Mouse (Mus musculus) embryonic facial prominence, embryonic 11.5 days (tissue): ENCODE measurements around the gene Tcl1b5. TPM values are rescaled to one million over a fixed set of nuclear protein-coding genes. Genes with fewer than 3 reads are reported as not detected.

Experiments
- ATAC-seq: fragments of 200-750 bp; cut with Nextera tagmentation; replicated peaks from 2 replicates; pipeline ENCODE4 v1.8.0; 2017; ENCODE audit warnings: low read depth; ENCODE audit not compliant: insufficient number of reproducible peaks, low FRiP score, low TSS enrichment
- DNase-seq: peaks from one replicate; pipeline ENCODE4 v3.0.0-alpha.2; 2015; ENCODE audit warnings: low spot score
- H3K27ac ChIP-seq: fragments of 300-500 bp; sonication (generic); replicated peaks from 2 replicates; pipeline ENCODE4 v1.5.1; 2014; ENCODE audit warnings: mild to moderate bottlenecking, low read depth, low read length, control low read depth
- H3K27me3 ChIP-seq: fragments of 300-500 bp; sonication (generic); 2 replicates; pipeline ENCODE4 v1.6.1; 2014; ENCODE audit warnings: mild to moderate bottlenecking, low read length, moderate library complexity, mixed read lengths; ENCODE audit not compliant: control insufficient read depth, insufficient read depth
- H3K36me3 ChIP-seq: fragments of 300-500 bp; sonication (generic); replicated peaks from 2 replicates; pipeline ENCODE4 v1.6.1; 2014; ENCODE audit warnings: low read depth, mild to moderate bottlenecking, low read length, moderate library complexity, mixed read lengths; ENCODE audit not compliant: control insufficient read depth, insufficient read depth
- H3K4me1 ChIP-seq: fragments of 300-500 bp; sonication (generic); 2 replicates; pipeline ENCODE4 v1.6.1; 2014; ENCODE audit warnings: low read length, mixed read lengths; ENCODE audit not compliant: control insufficient read depth, insufficient read depth
- H3K4me2 ChIP-seq: fragments of 300-500 bp; sonication (generic); 2 replicates; pipeline ENCODE4 v1.6.1; 2014; ENCODE audit warnings: low read depth, mild to moderate bottlenecking, control low read depth, low read length, moderate library complexity
- H3K4me3 ChIP-seq: fragments of 300-500 bp; sonication (generic); 2 replicates; pipeline ENCODE4 v1.5.1; 2014; ENCODE audit warnings: low read depth, low read length, control low read depth
- H3K9ac ChIP-seq: fragments of 300-500 bp; sonication (generic); replicated peaks from 2 replicates; pipeline ENCODE4 v1.6.1; 2014; ENCODE audit warnings: mild to moderate bottlenecking, control low read depth, low read length
- H3K9me3 ChIP-seq: fragments of 300-500 bp; sonication (generic); replicated peaks from 2 replicates; pipeline ENCODE4 v1.6.1; 2016; ENCODE audit warnings: mild to moderate bottlenecking, low read length, inconsistent platforms, mixed read lengths; ENCODE audit not compliant: control insufficient read depth
- WGBS: fragments of 180-500 bp; shearing (Covaris S2); extraction: QIAGEN DNeasy Blood & Tissue Kit; methylation state at CpG from one replicate; pipeline ENCODE4 v1.1.7; 2014; 5-methylcytosine and 5-hydroxymethylcytosine counted together
- polyA plus RNA-seq: library from polyadenylated mRNA; unstranded; fragments of >200 nt; fragmentation: Nextera tagmentation; extraction: Ambion mirVana; gene quantifications from 2 replicates; pipeline ENCODE4 v1.2.1, GENCODE M21; 2014

The Tcl1b5 gene
- polyA plus RNA-seq, 1 experiment from 2014 or later = not detected

DNA sequence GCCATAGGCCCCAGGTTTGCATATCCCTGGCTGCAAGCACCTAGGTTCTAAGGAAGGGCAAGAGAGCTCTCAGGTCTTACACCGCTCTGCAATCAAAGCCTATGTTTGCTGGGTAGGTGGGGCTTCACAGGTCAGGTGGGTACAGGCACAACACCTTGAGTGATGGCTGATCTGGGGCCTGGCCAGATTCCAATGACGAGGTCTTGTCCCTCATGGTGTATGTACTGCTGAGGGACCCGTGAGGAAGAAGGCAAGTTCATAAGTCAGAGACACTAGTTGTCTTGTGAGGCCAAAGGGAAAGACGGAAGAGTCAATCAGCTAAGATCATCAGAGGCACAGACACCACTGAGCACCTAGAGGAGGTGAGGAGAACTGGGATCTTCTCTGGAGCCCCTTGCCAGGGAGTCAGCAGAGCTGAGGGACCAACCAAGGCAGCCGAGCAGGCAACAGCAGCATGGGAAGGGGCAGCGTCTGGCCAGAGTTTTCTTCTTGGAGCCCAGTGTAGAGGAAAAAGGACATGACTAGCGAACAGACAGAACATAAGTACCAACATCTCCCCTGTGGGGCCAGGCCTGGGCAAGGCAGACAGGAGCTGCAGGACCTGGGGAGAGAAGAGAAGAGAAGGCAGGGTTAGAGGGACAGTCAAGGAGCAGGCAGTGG, 41.1 kb downstream of the Tcl1b5 start:
- H3K4me1 ChIP-seq = no peaks in the 10 kb centered on the region
- DNase-seq (no peak), ATAC-seq (no peak)
- H3K9ac ChIP-seq = no peak overlapping the region
- H3K27ac ChIP-seq = no peak overlapping the region
- WGBS = 86% methylated on average over 7 of the region's 7 CpGs
- H3K36me3 ChIP-seq = no peaks in the 10 kb centered on the region
- no peak overlapping the region for H3K4me2 ChIP-seq
- no peak overlapping the region for H3K4me3 ChIP-seq
- H3K9me3 ChIP-seq = no peaks in the 10 kb centered on the region
- no peaks in the 10 kb centered on the region for H3K27me3 ChIP-seq

DNA sequence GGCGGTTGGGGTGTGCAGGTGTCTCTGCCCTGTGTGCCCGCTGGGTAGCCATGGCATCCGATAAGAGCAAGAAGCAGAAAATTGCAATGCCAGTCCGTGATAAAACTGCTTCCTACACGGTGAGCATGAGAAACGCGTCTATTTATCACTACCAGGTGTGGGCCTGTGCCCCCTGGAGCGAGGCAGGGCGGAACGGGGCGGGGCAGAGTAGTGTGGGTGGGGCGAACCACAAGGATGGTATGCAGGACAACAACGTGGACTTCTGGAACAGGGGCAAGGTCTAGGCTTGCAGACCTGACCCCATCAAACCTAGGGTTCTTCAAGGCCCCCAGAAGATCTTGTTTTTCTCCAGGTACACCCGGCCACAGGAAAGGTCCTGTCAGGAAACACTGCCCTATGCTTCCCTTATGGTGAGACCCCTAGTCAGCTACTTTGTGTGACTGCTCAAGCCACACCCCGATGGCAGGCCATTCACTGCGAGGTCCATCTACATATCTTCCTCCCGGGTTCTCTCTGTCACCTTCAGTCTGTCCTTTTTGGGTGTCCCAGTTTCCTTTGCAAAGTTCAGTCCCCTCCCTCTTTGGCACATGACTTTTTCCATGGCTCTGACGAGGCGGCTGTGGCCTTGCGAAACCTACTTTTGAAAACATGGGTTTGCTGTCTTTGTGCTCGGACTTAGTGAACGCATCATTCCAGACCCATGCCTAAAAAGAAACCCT, 46.6 kb downstream of the Tcl1b5 start, which contains the start of gene Tcl1:
Gene Tcl1 (minus strand): TSS at position 193 of the 719 bp plus-strand sequence.
- H3K36me3 ChIP-seq = no peaks in the 10 kb centered on the region
- WGBS = 93% methylated on average over 22 of the region's 22 CpGs
- ATAC-seq = no peak

DNA sequence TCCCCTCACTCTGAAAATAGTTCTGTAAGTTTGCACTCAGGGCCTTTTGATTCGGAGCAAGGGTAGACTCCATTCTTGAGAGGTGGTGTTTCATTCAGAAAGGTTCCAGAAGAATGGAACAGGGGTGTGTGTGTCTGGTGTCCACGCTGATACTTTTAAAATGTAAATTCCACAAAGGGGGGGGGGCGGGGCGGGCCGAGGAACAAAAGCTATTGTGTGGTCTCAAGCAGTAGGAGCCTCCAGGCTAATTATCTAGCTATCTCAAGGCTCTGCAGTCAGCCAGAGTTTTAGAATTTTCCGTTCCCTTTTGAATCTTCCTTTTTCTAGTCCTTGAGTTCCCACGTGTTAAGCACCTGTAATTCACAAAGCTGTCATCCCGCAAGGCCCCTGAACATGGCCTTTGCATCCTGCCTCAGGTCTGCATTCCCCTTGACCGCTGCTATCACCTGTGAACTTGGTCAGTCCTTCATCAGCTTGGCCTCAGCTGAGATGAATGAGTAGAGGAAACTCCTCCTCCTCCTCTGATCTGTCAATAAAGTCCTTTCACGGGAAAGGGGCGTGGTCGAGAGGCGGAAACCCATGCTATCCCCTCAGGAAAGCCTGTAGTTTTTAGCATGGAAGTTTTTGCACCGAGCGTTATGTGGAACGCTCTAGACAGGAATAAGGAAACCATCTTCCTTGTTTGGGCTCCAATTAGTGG, 48.6 kb downstream of the Tcl1b5 start:
- no peaks in the 10 kb centered on the region for H3K9me3 ChIP-seq
- H3K36me3 ChIP-seq = no peaks in the 10 kb centered on the region
- no peak for ATAC-seq
- no peaks in the 10 kb centered on the region for H3K4me1 ChIP-seq
- WGBS = 50% methylated on average over 16 of the region's 16 CpGs
- no peaks in the 10 kb centered on the region for H3K27me3 ChIP-seq
- H3K9ac ChIP-seq = no peak overlapping the region
- no peak overlapping the region for H3K27ac ChIP-seq
- no peak for DNase-seq
- no peak overlapping the region for H3K4me2 ChIP-seq
- no peak overlapping the region for H3K4me3 ChIP-seq

More for the DNA sequence above, 46.6 kb downstream of the Tcl1b5 start, which contains the start of gene Tcl1:
- Histone ChIP-seq H3K4me3 (no peak within 1 kb of the TSS), H3K4me2 (no peak within 1 kb of the TSS), H3K27ac (no peak within 1 kb of the TSS), H3K27me3 (no peaks in the 10 kb centered on the region), H3K9ac (no peak within 1 kb of the TSS), H3K9me3 (no peaks in the 10 kb centered on the region), H3K4me1 (no peaks in the 10 kb centered on the region)
- DNase-seq = no peak

Other genes with a start within 250 kb of the Tcl1b5 start
- 0.08 and 0.39 TPM in 2 replicates for gene Syne3, start 166.5 kb upstream of the Tcl1b5 start, polyA plus RNA-seq
- gene Glrx5, start 143.7 kb upstream of the Tcl1b5 start, polyA plus RNA-seq = 188 and 190 TPM in 2 replicates
- not detected in 2 replicates for gene Tcl1b2, start 30.3 kb upstream of the Tcl1b5 start, polyA plus RNA-seq
- not detected in 2 replicates for gene Tcl1b1, start 16.7 kb upstream of the Tcl1b5 start, polyA plus RNA-seq
- not detected in 2 replicates for gene Tcl1b3, start 14.7 kb downstream of the Tcl1b5 start, polyA plus RNA-seq
- gene Tcl1b4, start 25.6 kb downstream of the Tcl1b5 start, polyA plus RNA-seq = not detected in 2 replicates
- not detected in 2 replicates for gene Tcl1, start 46.4 kb downstream of the Tcl1b5 start, polyA plus RNA-seq
- gene Tunar, start 157.5 kb downstream of the Tcl1b5 start, polyA plus RNA-seq = 0.46 and 0.57 TPM in 2 replicates